ENCODE assay signal across 8 mouse cellular contexts in the genomic region with DNA sequence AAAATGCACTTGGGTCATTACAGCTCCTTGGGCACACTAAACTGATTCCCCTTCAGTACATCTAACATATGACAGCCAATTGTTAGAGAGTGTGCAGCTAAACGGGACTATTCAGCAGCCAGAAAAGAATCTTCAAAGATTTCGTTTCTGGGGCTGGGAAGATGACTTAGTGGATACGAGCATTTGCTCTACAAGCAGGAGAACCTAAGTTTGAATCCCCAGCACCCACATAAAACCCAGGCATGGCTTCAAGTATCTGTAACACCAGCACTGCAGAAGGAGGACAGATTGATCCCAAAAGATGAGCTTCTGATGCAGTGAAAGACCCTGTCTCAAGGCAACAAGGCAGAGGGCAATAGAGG. TPM values are rescaled to one million over a fixed set of nuclear protein-coding genes. Genes with fewer than 3 reads are reported as not detected.
DNase-seq lines count a peak whose midpoint lies in the region; ATAC-seq lines count a peak whose summit lies in the region.

No protein-coding gene starts in this region.

- peak overlapping the region; percentile 77 for H3K4me2 ChIP-seq in lung, embryonic 15.5 days

- peak overlapping the region; percentile 99 for H3K4me3 ChIP-seq in lung, embryonic 15.5 days
- H3K4me3 ChIP-seq in limb, embryonic 10.5 days = peak overlapping the region; percentile 91

- 64% methylated on average over 3 of the region's 3 CpGs for WGBS in lung, embryonic 15.5 days
- WGBS in limb, embryonic 10.5 days = 74% methylated on average over 3 of the region's 3 CpGs

- H3K9ac ChIP-seq in lung, embryonic 15.5 days = no peak overlapping the region

- DNase-seq in cerebellum, postnatal 25 days = peak; percentile 28 to 57
- no peak for DNase-seq in cerebellum, adult 11-12 months
- no peak for DNase-seq in lung, postnatal 36 days
- DNase-seq in limb, embryonic 10.5 days (ENCODE audit: low spot score) = no peak
- peak; percentile 10 for DNase-seq in naive thymus-derived CD4-positive, alpha-beta T cell, adult 2 months (ENCODE audit: low read depth)
- DNase-seq in adrenal gland, postnatal 10 days = no peak
- DNase-seq in gastrocnemius, postnatal 14 days = no peak

- no peaks in the 10 kb centered on the region for H3K36me3 ChIP-seq in lung, embryonic 15.5 days
- H3K36me3 ChIP-seq in limb, embryonic 10.5 days = no peaks in the 10 kb centered on the region

- ATAC-seq in lung, embryonic 15.5 days (ENCODE audit: borderline replicate concordance, extremely low read depth, low FRiP score, low TSS enrichment) = no peak

- H3K27ac ChIP-seq in lung, embryonic 15.5 days = no peak overlapping the region
- no peak overlapping the region; the same call in 1 of the 2 replicates for H3K27ac ChIP-seq in limb, embryonic 10.5 days

- H3K9me3 ChIP-seq in lung, embryonic 15.5 days = no peaks in the 10 kb centered on the region
- no peaks in the 10 kb centered on the region for H3K9me3 ChIP-seq in limb, embryonic 10.5 days (replicated peaks)

- H3K4me1 ChIP-seq in lung, embryonic 15.5 days = peaks cover 15% of the 10 kb centered on the region
- peaks cover 18% of the 10 kb centered on the region for H3K4me1 ChIP-seq in limb, embryonic 10.5 days

- no peaks in the 10 kb centered on the region for H3K27me3 ChIP-seq in lung, embryonic 15.5 days
- no peaks in the 10 kb centered on the region for H3K27me3 ChIP-seq in limb, embryonic 10.5 days (ENCODE audit: low read depth, poor library complexity, severe bottlenecking)

- intact Hi-C loops in gastrocnemius, postnatal 14 days (cut with DNase I; ENCODE audit: low total_unique reads) = loop anchor here (5.0 kb wide), 1 partner anchor 48 kb away; no protein-coding TSS in a partner anchor

RNA-seq across cellular contexts. Expression of a gene that starts 1.4 kb away (rescaled TPM):
- polyA plus RNA-seq in lung, embryonic 15.5 days (2015; fragmentation: Nextera tagmentation; extraction: Ambion mirVana) = 18.1 and 19.6 TPM in 2 replicates
- 23.3 and 27.7 TPM in 2 replicates for polyA plus RNA-seq in limb, embryonic 10.5 days (2016; fragmentation: Nextera tagmentation; extraction: Ambion mirVana)
- 10 to 100 TPM; 19.3 to 24.1 TPM for total RNA-seq in adrenal gland, postnatal 10 days (2021)
- 10 to 100 TPM; 19.3 to 21.2 TPM for total RNA-seq in gastrocnemius, postnatal 14 days (2021)

RNA-seq across cellular contexts. Expression of a gene that starts 53.2 kb away (rescaled TPM):
- 20.5 and 21.5 TPM in 2 replicates for polyA plus RNA-seq in lung, embryonic 15.5 days (2015; fragmentation: Nextera tagmentation; extraction: Ambion mirVana)
- 25.6 and 25.9 TPM in 2 replicates for polyA plus RNA-seq in limb, embryonic 10.5 days (2016; fragmentation: Nextera tagmentation; extraction: Ambion mirVana)
- total RNA-seq in adrenal gland, postnatal 10 days (2021) = 10 to 100 TPM; 13.0 to 19.4 TPM
- 10 to 100 TPM; 11.3 to 11.5 TPM for total RNA-seq in gastrocnemius, postnatal 14 days (2021)

Comparison
In these comparisons a context has a peak if more than half of its experiments do, and no peak if none do; other contexts are left out.
1. DNase-seq: peak in cerebellum, postnatal 25 days (2 of 2) and naive thymus-derived CD4-positive, alpha-beta T cell, adult 2 months (single experiment); none in cerebellum, adult 11-12 months (single experiment), lung, postnatal 36 days (single experiment), limb, embryonic 10.5 days (single experiment), adrenal gland, postnatal 10 days (single experiment) and gastrocnemius, postnatal 14 days (single experiment).